Mouse (Mus musculus) CH12.LX (cell line): ENCODE data around the gene Sema3a. TPM values are rescaled to one million over a fixed set of nuclear protein-coding genes. Genes with fewer than 3 reads are reported as not detected.
A peak's percentile ranks its signal among the peaks of the same experiment; 100 is the strongest.

Source experiments
- DNase-seq: peaks from one replicate; pipeline ENCODE4 v3.0.0-alpha.2; 2013; ENCODE audit errors: extremely low read depth
- H3K27ac ChIP-seq: 2 replicates; pipeline ENCODE4 v1.5.1; 2012; ENCODE audit warnings: low read depth, mild to moderate bottlenecking, control low read depth, moderate library complexity; ENCODE audit not compliant: insufficient read depth
- H3K27me3 ChIP-seq: replicated peaks from 2 replicates; pipeline ENCODE3; 2012; ENCODE audit warnings: inconsistent platforms
- H3K36me3 ChIP-seq, 2 experiments: replicated peaks in 1 of 2; 2 replicates each; pipeline versions ENCODE3 to v1.6.1; 2012; ENCODE audit warnings: inconsistent platforms in 1 of 2, low read length in 1 of 2, mild to moderate bottlenecking in 1 of 2, mixed read lengths in 1 of 2, moderate library complexity in 1 of 2; ENCODE audit not compliant: control insufficient read depth in 1 of 2, insufficient read depth in 1 of 2
- H3K4me1 ChIP-seq, 2 experiments: 2 replicates each; pipeline ENCODE4 v1.6.1; 2012; ENCODE audit warnings: inconsistent platforms in 1 of 2, moderate library complexity in 1 of 2; ENCODE audit not compliant: insufficient read depth in 2 of 2, control insufficient read depth in 1 of 2
- H3K4me2 ChIP-seq: 2 replicates; pipeline ENCODE4 v1.6.1; 2012; ENCODE audit warnings: low read depth, mild to moderate bottlenecking, control low read depth; ENCODE audit not compliant: poor library complexity, insufficient read depth, severe bottlenecking
- H3K4me3 ChIP-seq, 3 experiments: fragments of 150-350 bp in 1 of 3; sonication (generic) in 1 of 3; replicated peaks in 1 of 3; 2 replicates each; pipeline versions ENCODE3 to v1.5.1; 2011 to 2012; ENCODE audit warnings: low read depth in 2 of 3, low read length in 2 of 3, mild to moderate bottlenecking in 2 of 3, moderate library complexity in 2 of 3, control low read depth in 1 of 3, improper control_type of control experiment in 1 of 3, inconsistent platforms in 1 of 3, mixed read lengths in 1 of 3; ENCODE audit not compliant: poor library complexity in 1 of 3
- H3K79me2 ChIP-seq: replicated peaks from 2 replicates; pipeline ENCODE4 v1.6.1; 2012; ENCODE audit warnings: mild to moderate bottlenecking, moderate library complexity; ENCODE audit not compliant: control insufficient read depth, poor library complexity, insufficient read depth, severe bottlenecking; ENCODE audit errors: extremely low read depth
- H3K9ac ChIP-seq: 2 replicates; pipeline ENCODE4 v1.6.1; 2012; ENCODE audit warnings: low read depth, mild to moderate bottlenecking, control low read depth, moderate library complexity; ENCODE audit not compliant: insufficient read depth
- H3K9me3 ChIP-seq: replicated peaks from 2 replicates; pipeline ENCODE3; 2012; ENCODE audit warnings: low read length, inconsistent platforms, mixed read lengths
- CHD2 ChIP-seq: IDR thresholded peaks from 2 replicates; pipeline ENCODE4 v1.6.1; 2011; ENCODE audit warnings: low read length, improper control_type of control experiment
- CTCF ChIP-seq, 2 experiments: IDR thresholded peaks in 1 of 2; conservative IDR thresholded peaks in 1 of 2; 2 replicates each; pipeline ENCODE4 v1.5.1; 2011 to 2012; ENCODE audit warnings: low read depth in 2 of 2, low read length in 2 of 2, improper control_type of control experiment in 1 of 2, inconsistent platforms in 1 of 2, mild to moderate bottlenecking in 1 of 2, moderate library complexity in 1 of 2
- EP300 ChIP-seq: IDR thresholded peaks from 2 replicates; pipeline ENCODE4 v1.6.1; 2011; ENCODE audit warnings: low read length, improper control_type of control experiment
- GABPA ChIP-seq: IDR thresholded peaks from 2 replicates; pipeline ENCODE4 v1.6.1; 2012; ENCODE audit warnings: low read depth, low read length, improper control_type of control experiment, inconsistent platforms; ENCODE audit not compliant: insufficient replicate concordance
- HCFC1 ChIP-seq: IDR thresholded peaks from 2 replicates; pipeline ENCODE4 v1.6.1; 2012; ENCODE audit warnings: low read depth, mild to moderate bottlenecking, inconsistent platforms, low read length, improper control_type of control experiment
- JUN ChIP-seq: IDR thresholded peaks from 2 replicates; pipeline ENCODE4 v1.6.1; 2011; ENCODE audit warnings: low read depth, mild to moderate bottlenecking, low read length, improper control_type of control experiment, moderate library complexity; ENCODE audit not compliant: insufficient read depth
- KAT2A ChIP-seq: IDR thresholded peaks from 2 replicates; pipeline ENCODE4 v1.6.1; 2012; ENCODE audit warnings: low read length, improper control_type of control experiment, inconsistent platforms; ENCODE audit not compliant: insufficient replicate concordance
- MAFK ChIP-seq: IDR thresholded peaks from 2 replicates; pipeline ENCODE4 v1.6.1; 2011; ENCODE audit warnings: low read length, improper control_type of control experiment; ENCODE audit not compliant: insufficient replicate concordance
- MEF2A ChIP-seq: IDR thresholded peaks from 2 replicates; pipeline ENCODE4 v1.6.1; 2014; ENCODE audit warnings: low read depth, mild to moderate bottlenecking, inconsistent platforms, low read length, improper control_type of control experiment, borderline replicate concordance
- MYC ChIP-seq: IDR thresholded peaks from 2 replicates; pipeline ENCODE4 v1.6.1; 2011; ENCODE audit warnings: low read depth, mild to moderate bottlenecking, improper control_type of control experiment, low read length
- PAX5 ChIP-seq: IDR thresholded peaks from 2 replicates; pipeline ENCODE4 v1.6.1; 2012; ENCODE audit warnings: low read length, inconsistent platforms, mixed read lengths
- RAD21 ChIP-seq: IDR thresholded peaks from 2 replicates; pipeline ENCODE4 v1.6.1; 2011; ENCODE audit warnings: low read depth, mild to moderate bottlenecking, low read length, improper control_type of control experiment, moderate library complexity
- RCOR1 ChIP-seq: conservative IDR thresholded peaks from 2 replicates; pipeline ENCODE4 v1.6.1; 2012; ENCODE audit warnings: low read depth, mild to moderate bottlenecking, inconsistent platforms, low read length, improper control_type of control experiment
- SMC3 ChIP-seq: IDR thresholded peaks from 2 replicates; pipeline ENCODE4 v1.6.1; 2011; ENCODE audit warnings: low read depth, low read length, improper control_type of control experiment
- TBP ChIP-seq: conservative IDR thresholded peaks from 2 replicates; pipeline ENCODE4 v1.6.1; 2011; ENCODE audit warnings: low read depth, low read length, improper control_type of control experiment
- UBTF ChIP-seq: IDR thresholded peaks from 2 replicates; pipeline ENCODE4 v1.6.1; 2012; ENCODE audit warnings: low read depth, mild to moderate bottlenecking, inconsistent platforms, low read length, improper control_type of control experiment, moderate library complexity
- ZNF384 ChIP-seq: IDR thresholded peaks from 2 replicates; pipeline ENCODE4 v1.6.1; 2012; ENCODE audit warnings: low read depth, low read length, improper control_type of control experiment, inconsistent platforms
- dilution Hi-C: fragments of 300-500 bp; cut with MboI; formaldehyde crosslinking; loops from 2 replicates; pipeline ENCODE4 v1.14.3; 2020; ENCODE audit warnings: low sequenced_read_pairs; ENCODE audit not compliant: extremely low pct_unique_long_range_greater_than_20kb, extremely low pct_ligation_motif_present
- in situ Hi-C: fragments of 300-500 bp; cut with MboI; formaldehyde crosslinking; loops from 3 replicates; pipeline ENCODE4 v1.14.3; 2019; ENCODE audit warnings: low sequenced_read_pairs, low pct_ligation_motif_present, low pct_unique_long_range_greater_than_20kb, mixed read lengths
- polyA plus RNA-seq: library from polyadenylated mRNA; unstranded; fragments of >175 nt; gene quantifications from 2 replicates; pipeline ENCODE4 v1.2.1, GENCODE M21; 2012; ENCODE audit warnings: low read depth; ENCODE audit not compliant: insufficient read length
- total RNA-seq, 2 experiments: library from RNA; depleted of rRNA; stranded (reverse); fragments of 300-350 nt in 1 of 2; fragments of >200 nt in 1 of 2; gene quantifications; 2 replicates each; pipeline ENCODE4 v1.2.3; 2012 to 2014

Sema3a gene
- total and polyA plus RNA-seq, 3 experiments, result not detected

GRCm38 (mm10) chr5:13585559-13586207 is 460.5 kb downstream of the Sema3a start:
- TF ChIP-seq SMC3 (peak; percentile 50), JUN (no peak), CTCF (conservative IDR thresholded peaks at IDR 0.05 in 1 of 2, IDR thresholded peaks at IDR 0.05 in 1 of 2; ENCODE audit: low read depth in 2 of 2, low read length in 2 of 2) (peak in 1 of 2 experiments; percentile 55; a peak in 2 of 4 replicates), GABPA (no peak), RAD21 (peak; percentile 64)
- Histone ChIP-seq H3K4me3 (no peak overlapping the region), H3K9ac (no peak overlapping the region), H3K4me1 (no peaks in the 10 kb centered on the region), H3K36me3 (no peaks in the 10 kb centered on the region), H3K4me2 (no peak overlapping the region), H3K27ac (no peak overlapping the region), H3K79me2 (no peaks in the 10 kb centered on the region), H3K9me3 (peaks cover 23% of the 10 kb centered on the region), H3K27me3 (no peaks in the 10 kb centered on the region)
- in situ Hi-C loops (no loop called here), dilution Hi-C loops (no loop called here)
- no peak for DNase-seq

GRCm38 (mm10) chr5:13594422-13594821 is 469.2 kb downstream of the Sema3a start:
- no peak overlapping the region for H3K27ac ChIP-seq
- H3K27me3 ChIP-seq, result no peaks in the 10 kb centered on the region

GRCm38 (mm10) chr5:13611631-13612030 is 486.4 kb downstream of the Sema3a start:
- no peak overlapping the region for H3K4me3 ChIP-seq
- no peaks in the 10 kb centered on the region for H3K79me2 ChIP-seq
- TF ChIP-seq MEF2A (no peak), CHD2 (no peak), PAX5 (no peak), HCFC1 (no peak), EP300 (no peak), TBP (no peak), ZNF384 (no peak), KAT2A (no peak), GABPA (no peak), UBTF (no peak), RCOR1 (no peak), MYC (no peak)
- in situ Hi-C loops (no loop called here), dilution Hi-C loops (no loop called here)
- no peaks in the 10 kb centered on the region for H3K27me3 ChIP-seq
- H3K27ac ChIP-seq, result no peak overlapping the region
- H3K9ac ChIP-seq, result no peak overlapping the region
- H3K9me3 ChIP-seq, result peaks cover 14% of the 10 kb centered on the region
- DNase-seq, result no peak
- H3K4me1 ChIP-seq, result no peaks in the 10 kb centered on the region
- no peaks in the 10 kb centered on the region for H3K36me3 ChIP-seq
- H3K4me2 ChIP-seq, result no peak overlapping the region

More at GRCm38 (mm10) chr5:13594422-13594821, 469.2 kb downstream of the Sema3a start:
- Histone ChIP-seq H3K9me3 (peaks cover 12% of the 10 kb centered on the region), H3K79me2 (no peaks in the 10 kb centered on the region), H3K36me3 (no peaks in the 10 kb centered on the region), H3K4me3 (no peak overlapping the region), H3K9ac (no peak overlapping the region), H3K4me2 (no peak overlapping the region), H3K4me1 (no peaks in the 10 kb centered on the region)
- in situ Hi-C loops, result no loop called here
- dilution Hi-C loops, result no loop called here
- DNase-seq, result no peak
- TF ChIP-seq MAFK (peak; percentile 78), HCFC1 (no peak)
